Comparison of ENCODE assay signal across 8 mouse cellular contexts in genomic region chr3:108652866-108653642, GRCm38 (mm10). TPM values are rescaled to one million over a fixed set of nuclear protein-coding genes. Genes with fewer than 3 reads are reported as not detected.
A peak's percentile ranks its signal among the peaks of the same experiment; 100 is the strongest.
DNase-seq lines count a peak whose midpoint lies in the region; ATAC-seq and TF ChIP-seq lines count a peak whose summit lies in the region.

No protein-coding gene starts in this region.

- TF ChIP-seq EP300 in liver, embryonic 14.5 days (IDR thresholded peaks at IDR 0.05; ENCODE audit: low read depth): no peak

- no peaks in the 10 kb centered on the region for H3K9me3 ChIP-seq in kidney, embryonic 15.5 days (replicated peaks)
- no peaks in the 10 kb centered on the region for H3K9me3 ChIP-seq in forebrain, postnatal 0 days (ENCODE audit: low read length)
- no peaks in the 10 kb centered on the region for H3K9me3 ChIP-seq in liver, embryonic 14.5 days (ENCODE audit: control insufficient read depth, low read length)

- H3K27ac ChIP-seq in kidney, embryonic 15.5 days: no peak overlapping the region
- H3K27ac ChIP-seq in forebrain, postnatal 0 days (ENCODE audit: low read depth, low read length): no peak overlapping the region
- no peak overlapping the region for H3K27ac ChIP-seq in liver, embryonic 14.5 days

- H3K27me3 ChIP-seq in kidney, embryonic 15.5 days: no peaks in the 10 kb centered on the region
- no peaks in the 10 kb centered on the region for H3K27me3 ChIP-seq in forebrain, postnatal 0 days (ENCODE audit: insufficient read depth, low read length)
- H3K27me3 ChIP-seq in liver, embryonic 14.5 days (ENCODE audit: control insufficient read depth, insufficient read depth, low read length): no peaks in the 10 kb centered on the region

- WGBS in kidney, embryonic 15.5 days: 20% methylated on average over 9 of the region's 9 CpGs
- WGBS in forebrain, postnatal 0 days: 20% methylated on average over 9 of the region's 9 CpGs
- 11% methylated on average over 9 of the region's 9 CpGs for WGBS in liver, embryonic 14.5 days (ENCODE audit: insufficient replicate concordance)

- ATAC-seq in kidney, embryonic 15.5 days (replicated peaks; ENCODE audit: low FRiP score): no peak
- ATAC-seq in forebrain, postnatal 0 days: no peak
- peak; percentile 43; the same call in 1 of the 2 replicates for ATAC-seq in liver, embryonic 14.5 days (ENCODE audit: insufficient read depth)

- TF ChIP-seq CTCF in forebrain, postnatal 0 days (IDR thresholded peaks at IDR 0.05; ENCODE audit: low read depth): peak; percentile 22
- peak; percentile 51 for TF ChIP-seq CTCF in liver, embryonic 14.5 days (IDR thresholded peaks at IDR 0.05; ENCODE audit: low read depth)

- peak overlapping the region; percentile 69 for H3K4me2 ChIP-seq in kidney, embryonic 15.5 days
- peak overlapping the region; percentile 23; the same call in 1 of the 2 replicates for H3K4me2 ChIP-seq in forebrain, postnatal 0 days (ENCODE audit: low read depth)
- H3K4me2 ChIP-seq in liver, embryonic 14.5 days (ENCODE audit: low read depth): peak overlapping the region; percentile 80

- peak overlapping the region; percentile 86 for H3K4me3 ChIP-seq in kidney, embryonic 15.5 days (replicated peaks)
- H3K4me3 ChIP-seq in forebrain, postnatal 0 days (ENCODE audit: low read depth, low read length): no peak overlapping the region
- H3K4me3 ChIP-seq in liver, embryonic 14.5 days (ENCODE audit: insufficient read depth in 1 of 2, low read depth in 2 of 2, low read length in 2 of 2): peak overlapping the region in 1 of 2 experiments; percentile 43; a peak in 2 of 4 replicates

- no peak for DNase-seq in kidney, postnatal 25 days
- DNase-seq in Muller cell, postnatal 12 days (ENCODE audit: inconsistent ontology term): peak; percentile 19
- DNase-seq in forebrain, postnatal 0 days: no peak
- peak in 1 of 3 experiments; percentile 16 for DNase-seq in liver, embryonic 14.5 days (ENCODE audit: low read depth in 3 of 3, low spot score in 3 of 3)
- no peak for DNase-seq in urinary bladder, postnatal 14 days (ENCODE audit: low spot score)
- DNase-seq in gastrocnemius, postnatal 10 days: no peak
- no peak for DNase-seq in right cerebral cortex, postnatal 25 days

- no peak overlapping the region for H3K9ac ChIP-seq in kidney, embryonic 15.5 days
- no peak overlapping the region for H3K9ac ChIP-seq in forebrain, postnatal 0 days
- peak overlapping the region; percentile 28 for H3K9ac ChIP-seq in liver, embryonic 14.5 days (replicated peaks)

- H3K36me3 ChIP-seq in kidney, embryonic 15.5 days: no peaks in the 10 kb centered on the region
- no peaks in the 10 kb centered on the region for H3K36me3 ChIP-seq in forebrain, postnatal 0 days (ENCODE audit: insufficient read depth)
- no peaks in the 10 kb centered on the region for H3K36me3 ChIP-seq in liver, embryonic 14.5 days (replicated peaks; ENCODE audit: control insufficient read depth, insufficient read depth, low read depth)

- peaks cover 19% of the 10 kb centered on the region for H3K4me1 ChIP-seq in kidney, embryonic 15.5 days
- peaks cover 7% of the 10 kb centered on the region; the same call in 1 of the 2 replicates for H3K4me1 ChIP-seq in forebrain, postnatal 0 days (ENCODE audit: insufficient read depth)
- H3K4me1 ChIP-seq in liver, embryonic 14.5 days (replicated peaks; ENCODE audit: control insufficient read depth in 2 of 2, insufficient read depth in 2 of 2, low read length in 1 of 2): peaks cover 10 to 11% of the 10 kb centered on the region in 2 experiments

RNA-seq across cellular contexts. Expression of gene Clcc1, which starts 0.7 kb away (rescaled TPM):
- polyA plus RNA-seq in kidney, embryonic 15.5 days (2015; fragmentation: Nextera tagmentation; extraction: Ambion mirVana): 66.9 and 69.4 TPM in 2 replicates
- total RNA-seq in forebrain, postnatal 0 days (2014; rRNA removed): 43.9 and 84.0 TPM in 2 replicates
- polyA plus RNA-seq in forebrain, postnatal 0 days (2015; fragmentation: Nextera tagmentation; extraction: Ambion mirVana): 47.5 and 48.8 TPM in 2 replicates
- 17.7 and 22.7 TPM in 2 replicates for polyA plus RNA-seq in liver, embryonic 14.5 days (2012; rRNA removed)
- polyA plus RNA-seq in liver, embryonic 14.5 days (2014; fragmentation: Nextera tagmentation; extraction: Ambion mirVana): 38.5 and 45.7 TPM in 2 replicates
- total RNA-seq in gastrocnemius, postnatal 10 days (2021): 10 to 100 TPM; 26.4 to 29.9 TPM

Comparison
In these comparisons a context has a peak if more than half of its experiments do, and no peak if none do; other contexts are left out.
1. H3K4me2 ChIP-seq: peak in every context shown above with its lines; median percentile 80 in liver, embryonic 14.5 days; 69 in kidney, embryonic 15.5 days; 23 in forebrain, postnatal 0 days.